Comparison of ENCODE assay signal across 9 mouse cellular contexts in genomic region chr14:100461141-100462043, GRCm38 (mm10).
DNase-seq lines count a peak whose midpoint lies in the region; ATAC-seq and TF ChIP-seq lines count a peak whose summit lies in the region.
"Had no signal": no experiment of that assay in that cellular context is flagged by ENCODE, and none has a peak within 500 bp of the region (broad histone marks: within the 10 kb centered on the region; RNA-seq: fewer than 3 reads in every experiment).

No protein-coding gene starts in this region.

- no peak for TF ChIP-seq EP300 in MEL (IDR thresholded peaks at IDR 0.05; ENCODE audit: low read depth in 1 of 2, low read length in 2 of 2)

- peak; percentile 3 for DNase-seq in MEL (ENCODE audit: low read depth, low spot score)
- DNase-seq in cerebellum, adult 18-20 months, result peak; percentile 66 to 72
- peak; percentile 86 for DNase-seq in forebrain, postnatal 0 days
- peak; percentile 38 to 40 for DNase-seq in heart, postnatal 36 days
- DNase-seq in layer of hippocampus, adult 2 months (ENCODE audit: low spot score in 2 of 2), result peak; percentile 57 to 68
- peak; percentile 10 for DNase-seq in lung, postnatal 14 days
- peak; percentile 51 for DNase-seq in right cerebral cortex, postnatal 25 days
- DNase-seq in urinary bladder, adult 2 months (ENCODE audit: low spot score), result no peak

- no peaks in the 10 kb centered on the region for H3K79me2 ChIP-seq in MEL (ENCODE audit: control insufficient read depth, insufficient read depth, low read length, poor library complexity)

- no peaks in the 10 kb centered on the region for H3K36me3 ChIP-seq in MEL (ENCODE audit: control insufficient read depth in 1 of 2, insufficient read depth in 2 of 2, low read length in 2 of 2)
- H3K36me3 ChIP-seq in forebrain, postnatal 0 days (ENCODE audit: insufficient read depth), result no peaks in the 10 kb centered on the region

- H3K27ac ChIP-seq in MEL (ENCODE audit: control insufficient read depth, low read depth, low read length), result no peak overlapping the region
- peak overlapping the region; percentile 85 for H3K27ac ChIP-seq in forebrain, postnatal 0 days (ENCODE audit: low read depth, low read length)
- H3K27ac ChIP-seq in layer of hippocampus, adult 2 months, result peak overlapping the region; percentile 92

- intact Hi-C loops in heart, postnatal 36 days (cut with DNase I), result no loop called here

- no peak for TF ChIP-seq POLR2A in MEL (IDR thresholded peaks at IDR 0.05; ENCODE audit: control insufficient read depth in 1 of 2, insufficient read depth in 1 of 2, low read depth in 1 of 2, low read length in 2 of 2, poor library complexity in 1 of 2)

- H3K4me1 ChIP-seq in MEL (ENCODE audit: control insufficient read depth in 1 of 2, insufficient read depth in 2 of 2, low read length in 2 of 2), result no peaks in the 10 kb centered on the region
- H3K4me1 ChIP-seq in forebrain, postnatal 0 days (ENCODE audit: insufficient read depth), result peaks cover 27% of the 10 kb centered on the region

- no peak overlapping the region for H3K9ac ChIP-seq in MEL (ENCODE audit: control insufficient read depth, low read depth, low read length, poor library complexity, severe bottlenecking)
- H3K9ac ChIP-seq in forebrain, postnatal 0 days, result peak overlapping the region; percentile 44

- ATAC-seq in forebrain, postnatal 0 days, result peak; percentile 92

- no peak for TF ChIP-seq RAD21 in MEL (IDR thresholded peaks at IDR 0.05; ENCODE audit: low read depth, low read length)

- no peak overlapping the region for H3K4me3 ChIP-seq in MEL (ENCODE audit: control insufficient read depth in 1 of 2, insufficient read depth in 1 of 2, low read depth in 2 of 2, low read length in 2 of 2)
- H3K4me3 ChIP-seq in forebrain, postnatal 0 days (ENCODE audit: low read depth, low read length), result peak overlapping the region; percentile 13; the same call in 1 of the 2 replicates
- peak overlapping the region; percentile 13; the same call in 1 of the 2 replicates for H3K4me3 ChIP-seq in layer of hippocampus, adult 2 months
- H3K4me3 ChIP-seq: erythroblast, embryonic 14.5 days had no signal

- WGBS in forebrain, postnatal 0 days, result 15% methylated on average over 12 of the region's 12 CpGs

- no peaks in the 10 kb centered on the region for H3K9me3 ChIP-seq in MEL (replicated peaks; ENCODE audit: insufficient read depth, low read length)
- H3K9me3 ChIP-seq in forebrain, postnatal 0 days (ENCODE audit: low read length), result no peaks in the 10 kb centered on the region

- no peaks in the 10 kb centered on the region for H3K27me3 ChIP-seq in MEL (ENCODE audit: control insufficient read depth in 1 of 2, insufficient read depth in 2 of 2, low read length in 2 of 2)
- H3K27me3 ChIP-seq in forebrain, postnatal 0 days (ENCODE audit: insufficient read depth, low read length), result peaks cover 5% of the 10 kb centered on the region

- H3K4me2 ChIP-seq in forebrain, postnatal 0 days (ENCODE audit: low read depth), result peak overlapping the region; percentile 33

- no peak for TF ChIP-seq CTCF in MEL (IDR thresholded peaks at IDR 0.05 in 2 of 3, conservative IDR thresholded peaks at IDR 0.05 in 1 of 3; ENCODE audit: control insufficient read depth in 1 of 3, insufficient read depth in 1 of 3, low read depth in 2 of 3, low read length in 3 of 3, poor library complexity in 1 of 3, severe bottlenecking in 1 of 3)
- no peak for TF ChIP-seq CTCF in forebrain, postnatal 0 days (IDR thresholded peaks at IDR 0.05; ENCODE audit: low read depth)
- no peak for TF ChIP-seq CTCF in layer of hippocampus, adult 2 months (conservative IDR thresholded peaks at IDR 0.05)

TF ChIP-seq in MEL, 35 proteins besides CTCF, POLR2A, EP300 and RAD21:
- no peak for TF ChIP-seq GATA1 (IDR thresholded peaks at IDR 0.05; ENCODE audit: low read depth, low read length)

Comparison
In these comparisons a context has a peak if more than half of its experiments do, and no peak if none do; other contexts are left out.
1. H3K4me3 ChIP-seq: peak in forebrain, postnatal 0 days (single experiment) and layer of hippocampus, adult 2 months (single experiment); none in MEL (0 of 2).